Mouse (Mus musculus) brain, embryonic 14.5 days (tissue): ENCODE measurements around the gene Adgrl3.

Experiments used
- CTCF ChIP-seq: fragments of 200-500 bp; IDR thresholded peaks from 2 replicates; pipeline ENCODE4 v1.5.1; 2012; ENCODE audit warnings: inconsistent platforms, mild to moderate bottlenecking, moderate library complexity, borderline replicate concordance; ENCODE audit not compliant: insufficient read depth, insufficient read length; ENCODE audit errors: extremely low read depth
- POLR2A ChIP-seq: fragments of 200-500 bp; IDR thresholded peaks from 2 replicates; pipeline ENCODE4 v1.6.1; 2012; ENCODE audit warnings: mild to moderate bottlenecking, inconsistent platforms, borderline replicate concordance; ENCODE audit not compliant: poor library complexity, insufficient read depth, insufficient read length, severe bottlenecking; ENCODE audit errors: extremely low read depth

GRCm38 (mm10) chr5:81073875-81074274, 53.9 kb downstream of the Adgrl3 start:
- no peak for TF ChIP-seq CTCF
- TF ChIP-seq POLR2A, result no peak
